Mouse (Mus musculus) natural killer cell, adult 2 months (primary cell): Measurements from ENCODE around the gene Abcc8.

Experiments
- DNase-seq, 2 experiments: peaks; one replicate each; pipeline ENCODE4 v3.0.0; 2022; ENCODE audit warnings: low spot score in 2 of 2

Gene Abcc8

DNA sequence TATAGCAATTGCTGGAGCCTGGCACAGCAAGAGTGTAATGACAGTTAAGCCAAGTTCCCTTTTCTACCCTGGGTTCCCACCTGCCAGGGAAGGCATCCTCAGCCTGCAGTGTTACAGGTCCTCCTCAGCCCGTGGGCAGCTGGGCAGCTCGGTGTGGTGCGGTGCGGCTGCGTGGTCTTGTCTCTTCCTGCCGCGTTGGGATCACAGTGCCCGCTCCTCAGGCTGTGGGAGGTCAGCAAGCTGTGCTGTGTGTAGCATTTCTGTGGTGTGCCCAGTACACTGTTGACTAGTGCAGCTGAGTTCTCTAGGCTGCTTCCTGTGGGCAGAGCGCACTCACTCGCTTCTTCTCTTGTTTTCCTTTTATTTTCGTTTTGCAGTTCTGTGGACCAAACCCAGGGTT, 121.0 kb downstream of the Abcc8 start:
- DNase-seq = peak; percentile 56 to 58
